Comparison of ENCODE assay signal across 9 mouse cellular contexts in genomic region chr14:76488101-76489044, GRCm38 (mm10).
DNase-seq lines count a peak whose midpoint lies in the region; ATAC-seq lines count a peak whose summit lies in the region.
"Had no signal": no experiment of that assay in that cellular context is flagged by ENCODE, and none has a peak within 500 bp of the region (broad histone marks: within the 10 kb centered on the region; RNA-seq: fewer than 3 reads in every experiment).

No protein-coding gene starts in this region.

- H3K4me1 ChIP-seq in hindbrain, embryonic 14.5 days (replicated peaks; ENCODE audit: control insufficient read depth, insufficient read depth, low read length) = 0 out of 2 replicates have a peak, but pooled peaks cover 5% of the 10 kb centered on the region

- H3K27ac ChIP-seq in hindbrain, embryonic 14.5 days = peak overlapping the region; percentile 55; the same call in 1 of the 2 replicates

- H3K36me3 ChIP-seq in hindbrain, embryonic 14.5 days (replicated peaks; ENCODE audit: control insufficient read depth, insufficient read depth) = peaks cover 6% of the 10 kb centered on the region; the same call in 1 of the 2 replicates

- DNase-seq in layer of hippocampus, adult 11-12 months (ENCODE audit: low spot score) = peak; percentile 6
- DNase-seq in layer of hippocampus, adult 18-20 months (ENCODE audit: low spot score in 2 of 2) = no peak
- DNase-seq in embryo, embryonic 11 days = peak; percentile 65
- DNase-seq in hindbrain, embryonic 14.5 days (ENCODE audit: low spot score) = no peak
- DNase-seq in neural tube, embryonic 10.5 days (ENCODE audit: extremely low spot score, low spot score) = peak; percentile 43
- no peak for DNase-seq in MN1 (ENCODE audit: low spot score)
- DNase-seq in spleen, postnatal 4 days (ENCODE audit: low spot score in 2 of 2) = no peak
- no peak for DNase-seq in T-cell, adult 2 months (ENCODE audit: low spot score)

- no peak for ATAC-seq in hindbrain, embryonic 14.5 days (ENCODE audit: low FRiP score)

- H3K27me3 ChIP-seq in hindbrain, embryonic 14.5 days (ENCODE audit: control insufficient read depth, insufficient read depth, low read length) = no peaks in the 10 kb centered on the region

- H3K4me2 ChIP-seq in hindbrain, embryonic 14.5 days (replicated peaks) = no peak overlapping the region

- H3K9ac ChIP-seq in hindbrain, embryonic 14.5 days = no peak overlapping the region

- H3K4me3 ChIP-seq in hindbrain, embryonic 14.5 days (replicated peaks; ENCODE audit: low read length) = no peak overlapping the region
- H3K4me3 ChIP-seq: erythroblast, embryonic 14.5 days had no signal

- WGBS in hindbrain, embryonic 14.5 days = 76% methylated on average over 18 of the region's 18 CpGs

- no peaks in the 10 kb centered on the region for H3K9me3 ChIP-seq in hindbrain, embryonic 14.5 days (ENCODE audit: control insufficient read depth, low read length)

Comparison
In these comparisons a context has a peak if more than half of its experiments do, and no peak if none do; other contexts are left out.
1. DNase-seq: peak in layer of hippocampus, adult 11-12 months (single experiment), embryo, embryonic 11 days (single experiment) and neural tube, embryonic 10.5 days (single experiment); none in layer of hippocampus, adult 18-20 months (0 of 2), hindbrain, embryonic 14.5 days (single experiment), MN1 (single experiment), spleen, postnatal 4 days (0 of 2) and T-cell, adult 2 months (single experiment).